Mouse (Mus musculus) midbrain, embryonic 14.5 days (tissue): ENCODE data around the gene Ankrd37. TPM values are rescaled to one million over a fixed set of nuclear protein-coding genes. Genes with fewer than 3 reads are reported as not detected.
A peak's percentile ranks its signal among the peaks of the same experiment; 100 is the strongest.

ENCODE experiments used
- ATAC-seq: fragments of 200-750 bp; cut with Nextera tagmentation; 2 replicates; pipeline ENCODE4 v1.8.0; 2017; ENCODE audit warnings: moderate number of reproducible peaks, moderate library complexity; ENCODE audit not compliant: low FRiP score, low TSS enrichment
- DNase-seq: peaks from one replicate; pipeline ENCODE4 v3.0.0-alpha.2; 2015
- H3K27ac ChIP-seq: fragments of 300-500 bp; sonication (generic); replicated peaks from 2 replicates; pipeline ENCODE4 v1.5.1; 2014; ENCODE audit warnings: mild to moderate bottlenecking, low read depth, low read length, moderate library complexity
- H3K27me3 ChIP-seq: fragments of 300-500 bp; sonication (generic); 2 replicates; pipeline ENCODE4 v1.6.1; 2014; ENCODE audit warnings: low read length, control low read depth, mixed read lengths; ENCODE audit not compliant: control insufficient read depth, insufficient read depth
- H3K36me3 ChIP-seq: fragments of 300-500 bp; sonication (generic); 2 replicates; pipeline ENCODE4 v1.6.1; 2014; ENCODE audit warnings: low read length, control low read depth; ENCODE audit not compliant: control insufficient read depth, insufficient read depth
- H3K4me1 ChIP-seq: fragments of 300-500 bp; sonication (generic); 2 replicates; pipeline ENCODE4 v1.6.1; 2014; ENCODE audit warnings: mild to moderate bottlenecking, antibody characterized with exemption, low read length, control low read depth; ENCODE audit not compliant: control insufficient read depth, insufficient read depth
- H3K4me2 ChIP-seq: fragments of 300-500 bp; sonication (generic); 2 replicates; pipeline ENCODE4 v1.6.1; 2014; ENCODE audit warnings: mild to moderate bottlenecking, low read length, moderate library complexity
- H3K4me3 ChIP-seq: fragments of 300-500 bp; sonication (generic); replicated peaks from 2 replicates; pipeline ENCODE4 v1.5.1; 2014; ENCODE audit warnings: low read depth, low read length
- H3K9ac ChIP-seq: fragments of 300-500 bp; sonication (generic); replicated peaks from 2 replicates; pipeline ENCODE4 v1.6.1; 2014; ENCODE audit warnings: mild to moderate bottlenecking, low read length, moderate library complexity
- H3K9me3 ChIP-seq: fragments of 300-500 bp; sonication (generic); 2 replicates; pipeline ENCODE4 v1.6.1; 2016; ENCODE audit warnings: low read length, control low read depth, mixed read lengths; ENCODE audit not compliant: control insufficient read depth
- WGBS: fragments of 180-500 bp; shearing (Covaris S2); extraction: QIAGEN DNeasy Blood & Tissue Kit; methylation state at CpG from one replicate; pipeline ENCODE4 v1.1.7; 2014; 5-methylcytosine and 5-hydroxymethylcytosine counted together
- polyA plus RNA-seq: library from polyadenylated mRNA; unstranded; fragments of >200 nt; fragmentation: Nextera tagmentation; extraction: Ambion mirVana; gene quantifications from 2 replicates; pipeline ENCODE4 v1.2.1, GENCODE M21; 2014

The Ankrd37 gene
- 37.5 and 43.6 TPM in 2 replicates for polyA plus RNA-seq

DNA sequence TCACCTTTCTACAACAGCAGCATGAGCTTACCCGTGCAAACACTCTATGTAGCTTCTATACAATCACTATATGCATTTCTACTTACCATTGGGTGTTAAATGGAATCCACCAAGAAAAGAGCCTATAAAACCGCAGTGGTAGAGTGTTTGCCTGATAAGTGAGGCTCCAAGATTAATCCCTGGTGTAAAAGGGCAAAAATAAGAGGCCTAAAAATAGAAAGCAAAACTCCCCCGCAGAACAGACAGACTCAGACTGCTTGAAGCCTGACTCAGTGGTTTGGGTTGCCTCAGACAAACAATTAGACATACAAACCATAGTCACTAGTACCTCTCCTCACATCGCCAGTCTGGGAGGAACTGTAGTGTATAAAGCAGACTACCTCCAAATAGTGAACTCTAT, at the start of gene Ankrd37:
Gene Ankrd37 (minus strand): TSS at position 112 of the 400 bp plus-strand sequence.
- no peak within 1 kb of the TSS for H3K4me3 ChIP-seq
- ATAC-seq (no peak), DNase-seq (no peak)
- H3K9me3 ChIP-seq = no peaks in the 10 kb centered on the region
- no peaks in the 10 kb centered on the region for H3K36me3 ChIP-seq
- no peak within 1 kb of the TSS for H3K27ac ChIP-seq
- no peaks in the 10 kb centered on the region; the same call in 1 of the 2 replicates for H3K4me1 ChIP-seq
- no peak within 1 kb of the TSS for H3K4me2 ChIP-seq
- WGBS = 76% methylated on average over 4 of the region's 4 CpGs
- no peaks in the 10 kb centered on the region for H3K27me3 ChIP-seq
- no peak within 1 kb of the TSS for H3K9ac ChIP-seq

DNA sequence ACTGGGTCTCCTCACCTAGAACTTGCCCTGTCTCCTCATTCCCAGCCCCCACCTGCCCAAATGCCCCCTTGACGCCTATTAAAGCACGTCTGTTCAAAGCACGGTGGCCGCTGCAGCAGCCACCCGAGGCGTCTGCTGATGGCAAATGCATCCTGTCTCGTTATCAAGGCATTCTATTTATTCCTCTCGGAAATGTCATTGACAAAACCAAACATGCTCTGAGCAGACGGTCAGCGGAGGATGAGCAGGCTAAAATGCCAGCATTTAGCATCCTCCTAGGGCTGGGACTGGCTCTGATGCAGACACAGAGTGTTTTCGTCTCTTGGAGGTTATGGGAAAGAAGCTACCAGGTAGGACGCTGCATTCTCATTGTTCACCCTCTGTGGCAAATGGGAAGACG, 34.8 kb upstream of the Ankrd37 start:
- no peak overlapping the region for H3K9ac ChIP-seq
- no peak overlapping the region for H3K4me2 ChIP-seq
- H3K27me3 ChIP-seq = no peaks in the 10 kb centered on the region
- DNase-seq (peak; percentile 7), ATAC-seq (no peak)
- peaks cover 22% of the 10 kb centered on the region for H3K36me3 ChIP-seq
- H3K4me1 ChIP-seq = 0 out of 2 replicates have a peak, but pooled peaks cover 5% of the 10 kb centered on the region
- peak overlapping the region; percentile 49; the same call in 1 of the 2 replicates for H3K27ac ChIP-seq
- H3K9me3 ChIP-seq = no peaks in the 10 kb centered on the region
- WGBS = 60% methylated on average over 13 of the region's 13 CpGs
- H3K4me3 ChIP-seq = no peak overlapping the region

DNA sequence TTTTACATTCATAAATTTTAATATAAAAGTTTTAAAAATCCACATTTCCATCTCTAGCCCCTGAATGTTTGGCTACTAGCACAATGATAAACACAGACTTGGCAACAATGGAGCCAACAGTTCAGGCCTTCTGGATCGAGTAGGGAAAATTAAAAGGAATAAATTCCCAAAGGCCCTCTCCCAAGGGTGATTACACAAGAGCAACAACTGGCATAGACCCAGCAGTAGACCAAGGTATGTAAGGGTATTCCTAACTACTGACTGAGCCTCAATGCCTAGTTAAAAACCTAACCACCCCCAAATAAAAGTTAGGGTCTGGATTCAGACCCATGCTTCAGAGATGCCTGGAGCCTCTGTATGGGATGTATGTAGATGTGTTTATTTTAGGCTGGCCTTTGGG, 34.2 kb upstream of the Ankrd37 start:
- no peak overlapping the region for H3K27ac ChIP-seq
- H3K4me1 ChIP-seq = 0 out of 2 replicates have a peak, but pooled peaks cover 5% of the 10 kb centered on the region
- no peak for DNase-seq
- no peak overlapping the region for H3K4me2 ChIP-seq
- ATAC-seq = no peak
- H3K4me3 ChIP-seq = no peak overlapping the region
- H3K36me3 ChIP-seq = peaks cover 18% of the 10 kb centered on the region
- no peak overlapping the region for H3K9ac ChIP-seq
- WGBS = 67% methylated on average over 1 of the region's 1 CpGs
- no peaks in the 10 kb centered on the region for H3K9me3 ChIP-seq
- no peaks in the 10 kb centered on the region for H3K27me3 ChIP-seq

DNA sequence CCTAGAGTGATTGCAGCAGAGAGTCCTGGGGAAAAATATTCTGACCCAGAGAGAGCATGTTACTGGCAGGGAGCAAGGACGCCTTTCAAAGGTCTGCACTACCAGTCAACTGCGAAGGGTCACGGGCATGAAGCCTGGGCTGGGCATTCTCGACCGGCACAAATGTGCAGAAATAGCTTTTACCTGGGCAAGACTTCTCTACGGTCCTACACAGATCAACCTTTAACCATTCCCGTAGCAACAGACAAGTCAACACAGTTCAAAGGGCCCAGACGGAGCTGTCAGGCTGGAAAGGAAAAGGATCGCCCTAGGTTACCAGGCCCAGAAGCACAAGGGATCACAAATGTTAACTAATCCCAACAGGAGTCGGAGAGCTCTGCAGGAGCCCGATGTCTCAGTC, 30.7 kb upstream of the Ankrd37 start:
- no peak overlapping the region for H3K27ac ChIP-seq
- H3K4me2 ChIP-seq = no peak overlapping the region
- peaks cover 9% of the 10 kb centered on the region; the same call in 1 of the 2 replicates for H3K36me3 ChIP-seq
- no peak overlapping the region for H3K9ac ChIP-seq
- no peak for DNase-seq
- H3K27me3 ChIP-seq = no peaks in the 10 kb centered on the region
- 0 out of 2 replicates have a peak, but pooled peaks cover 5% of the 10 kb centered on the region for H3K4me1 ChIP-seq
- no peaks in the 10 kb centered on the region for H3K9me3 ChIP-seq
- 62% methylated on average over 11 of the region's 11 CpGs for WGBS
- no peak overlapping the region for H3K4me3 ChIP-seq
- ATAC-seq = no peak

DNA sequence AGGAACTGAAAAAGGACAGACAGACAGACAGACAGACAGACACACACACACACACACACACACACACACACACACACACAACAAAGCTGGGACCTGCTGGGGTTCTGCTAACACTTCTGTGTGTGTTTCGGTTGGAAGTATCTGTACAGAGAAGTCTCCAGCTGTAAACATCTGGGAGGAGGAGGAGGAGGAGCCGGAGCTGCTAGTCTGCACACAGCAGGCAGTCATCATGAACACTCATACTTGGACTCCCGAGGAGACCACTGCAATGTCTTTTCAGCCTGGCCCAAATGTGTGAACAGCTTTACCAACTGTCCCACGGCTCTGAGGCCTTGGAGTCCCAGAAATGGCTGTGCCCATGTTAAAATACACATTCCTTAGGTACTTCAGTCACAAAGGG, 18.9 kb upstream of the Ankrd37 start:
- H3K4me2 ChIP-seq = no peak overlapping the region
- DNase-seq (no peak), ATAC-seq (no peak)
- H3K4me1 ChIP-seq = no peaks in the 10 kb centered on the region
- 57% methylated on average over 4 of the region's 4 CpGs for WGBS
- H3K9me3 ChIP-seq = no peaks in the 10 kb centered on the region
- H3K27ac ChIP-seq = no peak overlapping the region
- no peak overlapping the region for H3K4me3 ChIP-seq
- no peak overlapping the region for H3K9ac ChIP-seq
- no peaks in the 10 kb centered on the region for H3K27me3 ChIP-seq
- no peaks in the 10 kb centered on the region for H3K36me3 ChIP-seq

DNA sequence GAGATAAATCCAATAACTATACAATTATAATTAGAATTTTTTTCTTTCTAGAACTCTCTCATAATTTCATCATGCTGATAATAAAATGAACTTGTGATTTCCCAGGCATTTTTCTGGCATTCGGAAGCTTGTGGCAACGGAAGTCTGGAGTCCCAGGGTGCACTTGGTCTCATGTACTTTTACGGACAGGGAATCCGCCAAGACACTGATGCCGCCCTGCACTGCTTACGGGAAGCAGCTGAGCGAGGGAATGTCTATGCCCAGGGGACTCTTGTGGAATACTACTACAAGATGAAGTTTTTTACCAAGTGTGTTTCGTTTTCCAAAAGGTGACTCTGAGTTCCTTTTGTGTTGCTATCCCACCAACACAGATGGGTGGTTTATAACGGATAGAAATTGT, 17.3 kb upstream of the Ankrd37 start:
- no peaks in the 10 kb centered on the region for H3K9me3 ChIP-seq
- no peak overlapping the region for H3K9ac ChIP-seq
- WGBS = 95% methylated on average over 9 of the region's 9 CpGs

DNA sequence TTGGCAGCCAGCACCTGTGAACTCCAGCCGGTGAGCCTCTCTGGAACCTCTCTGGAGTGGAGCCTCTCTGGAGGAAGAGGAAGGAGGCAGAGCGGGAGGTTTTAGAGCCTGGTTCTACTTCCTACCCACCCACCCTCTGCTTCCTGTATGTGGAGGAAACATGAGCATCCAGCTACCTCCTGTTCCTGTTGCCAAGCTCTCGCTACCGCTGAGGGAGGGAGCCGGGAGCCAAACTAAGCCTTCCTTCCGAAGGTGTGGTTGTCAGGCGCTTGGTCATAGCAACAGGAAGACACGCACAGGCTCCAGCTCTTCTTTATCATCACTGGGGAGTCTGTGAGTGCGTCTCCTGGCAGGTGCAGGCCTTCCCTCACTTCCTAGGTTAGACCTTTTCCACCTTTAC, 16.7 kb upstream of the Ankrd37 start:
- no peaks in the 10 kb centered on the region for H3K9me3 ChIP-seq
- DNase-seq (no peak), ATAC-seq (no peak)
- no peak overlapping the region for H3K4me2 ChIP-seq
- H3K27ac ChIP-seq = no peak overlapping the region
- no peak overlapping the region for H3K9ac ChIP-seq
- no peaks in the 10 kb centered on the region for H3K27me3 ChIP-seq
- H3K36me3 ChIP-seq = no peaks in the 10 kb centered on the region
- WGBS = 90% methylated on average over 9 of the region's 9 CpGs
- H3K4me1 ChIP-seq = no peaks in the 10 kb centered on the region
- no peak overlapping the region for H3K4me3 ChIP-seq

More for the DNA sequence above, 17.3 kb upstream of the Ankrd37 start:
- H3K27me3 ChIP-seq = no peaks in the 10 kb centered on the region
- no peaks in the 10 kb centered on the region for H3K36me3 ChIP-seq
- no peaks in the 10 kb centered on the region for H3K4me1 ChIP-seq
- H3K27ac ChIP-seq = no peak overlapping the region
- no peak for DNase-seq
- H3K4me2 ChIP-seq = no peak overlapping the region
- H3K4me3 ChIP-seq = no peak overlapping the region
- ATAC-seq = no peak

DNA sequence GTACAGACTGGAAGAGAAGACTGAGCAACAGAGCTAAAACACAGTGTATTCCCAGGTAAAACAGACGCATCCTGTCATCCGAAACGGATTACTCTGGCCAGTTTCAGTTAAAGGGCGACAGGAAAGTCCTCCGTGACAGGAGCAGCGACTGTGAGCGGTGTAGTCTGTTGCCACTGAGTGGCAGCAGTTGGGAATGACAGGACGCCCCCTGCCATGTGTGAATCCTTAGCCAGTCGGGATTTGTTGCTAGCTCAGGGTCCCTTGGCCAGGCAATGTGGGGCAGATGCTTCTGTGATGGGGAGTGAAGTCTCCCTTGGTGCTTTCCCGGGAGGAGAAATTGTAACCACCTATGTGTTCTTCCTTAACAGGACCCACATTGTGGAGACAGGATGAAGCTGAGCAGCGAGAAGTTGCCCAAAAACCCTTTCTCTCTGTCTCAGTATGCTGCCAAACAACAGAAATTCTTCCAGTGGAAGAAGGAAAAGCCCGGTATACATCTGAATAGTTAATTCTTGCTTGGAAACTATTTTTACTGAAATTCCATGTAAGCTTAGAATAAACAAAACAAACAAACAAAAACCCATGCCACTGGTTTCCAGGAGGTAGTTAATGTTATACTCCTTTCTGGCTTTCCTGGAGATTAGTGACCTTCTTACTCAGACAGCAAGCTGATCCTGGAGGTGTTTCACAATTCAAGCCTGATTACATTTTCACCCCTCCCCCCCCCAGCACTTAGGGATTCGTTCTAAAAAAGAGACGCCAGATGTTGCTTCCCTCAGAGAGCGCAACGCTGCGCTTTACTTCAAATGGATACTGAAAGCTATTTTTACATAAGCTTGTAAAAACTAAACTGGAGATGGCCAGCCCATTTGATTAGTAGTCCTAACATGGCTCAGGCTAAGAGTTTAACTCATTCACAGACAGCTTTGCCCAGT, 5.5 kb upstream of the Ankrd37 start:
- ATAC-seq = no peak
- Histone ChIP-seq H3K9me3 (no peaks in the 10 kb centered on the region), H3K4me3 (no peak overlapping the region; the same call in 1 of the 2 replicates), H3K4me2 (peak overlapping the region; percentile 43), H3K36me3 (no peaks in the 10 kb centered on the region), H3K27ac (no peak overlapping the region), H3K9ac (no peak overlapping the region), H3K27me3 (no peaks in the 10 kb centered on the region), H3K4me1 (no peaks in the 10 kb centered on the region)
- WGBS = 13% methylated on average over 17 of the region's 17 CpGs
- peak; percentile 61 for DNase-seq

DNA sequence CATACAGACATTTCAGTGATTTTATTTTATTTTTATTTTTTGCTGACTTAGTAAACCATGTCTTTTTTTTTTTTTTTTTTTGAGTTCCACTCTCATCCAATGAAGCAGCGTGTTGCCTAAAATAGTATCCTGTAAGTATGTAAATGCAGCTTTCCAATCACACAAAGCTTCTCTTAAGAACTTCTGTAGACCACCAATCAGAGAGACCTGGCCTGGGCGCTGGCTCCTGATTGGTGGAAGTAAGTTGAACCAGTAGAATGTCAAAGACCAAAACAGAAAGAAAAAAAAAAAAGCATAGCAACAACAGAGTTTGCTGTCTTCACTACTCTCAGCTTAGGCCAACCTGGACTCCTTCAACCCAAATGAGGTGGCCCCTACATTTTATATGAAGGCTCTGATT, 4.8 kb upstream of the Ankrd37 start:
- H3K4me2 ChIP-seq = peak overlapping the region; percentile 43
- no peaks in the 10 kb centered on the region for H3K9me3 ChIP-seq
- DNase-seq = peak; percentile 20
- no peak for ATAC-seq
- H3K27ac ChIP-seq = no peak overlapping the region
- 53% methylated on average over 2 of the region's 2 CpGs for WGBS
- no peaks in the 10 kb centered on the region for H3K4me1 ChIP-seq
- no peak overlapping the region for H3K4me3 ChIP-seq
- H3K9ac ChIP-seq = no peak overlapping the region
- H3K36me3 ChIP-seq = no peaks in the 10 kb centered on the region
- H3K27me3 ChIP-seq = no peaks in the 10 kb centered on the region
